Mouse (Mus musculus) urinary bladder, postnatal 36 days (tissue): ENCODE data around the gene Gm8906.
"Not testable (repeated sequence)": the region's sequence is repeated elsewhere in the genome, so short reads cannot be mapped to it uniquely, and the experiment has no call there.

Source experiments
- DNase-seq, 2 experiments: peaks; one replicate each; pipeline ENCODE4 v3.0.0; 2022; ENCODE audit warnings: low spot score in 2 of 2, mixed read lengths in 1 of 2

Gene Gm8906

GRCm38 (mm10) chr5:11502385-11502784 is at the start of gene Gm8906:
Gene Gm8906, plus strand, starts transcription at chr5:11502685.
- not testable (repeated sequence) for DNase-seq
